Mouse (Mus musculus) layer of hippocampus, postnatal 25 days (tissue): Measurements from ENCODE around the gene Tdrd6. TPM values are rescaled to one million over a fixed set of nuclear protein-coding genes. Genes with fewer than 3 reads are reported as not detected.

ENCODE experiments used
- DNase-seq, 2 experiments: peaks; one replicate each; pipeline ENCODE4 v3.0.0; 2022; ENCODE audit warnings: mixed read lengths in 2 of 2, low spot score in 1 of 2; ENCODE audit errors: extremely low spot score in 1 of 2
- total RNA-seq, 2 experiments: library from RNA; stranded (reverse); gene quantifications; 2 replicates each; pipeline ENCODE4 v1.2.3; 2021

Tdrd6 gene
- total RNA-seq, result under 1 TPM; 0.20 to 0.33 TPM

- DNase-seq, result no peak
Observed at GRCm38 (mm10) chr17:43629496-43630426, at the start of gene Tdrd6. Tdrd6 (minus strand) TSS chr17:43630299.

DNA sequence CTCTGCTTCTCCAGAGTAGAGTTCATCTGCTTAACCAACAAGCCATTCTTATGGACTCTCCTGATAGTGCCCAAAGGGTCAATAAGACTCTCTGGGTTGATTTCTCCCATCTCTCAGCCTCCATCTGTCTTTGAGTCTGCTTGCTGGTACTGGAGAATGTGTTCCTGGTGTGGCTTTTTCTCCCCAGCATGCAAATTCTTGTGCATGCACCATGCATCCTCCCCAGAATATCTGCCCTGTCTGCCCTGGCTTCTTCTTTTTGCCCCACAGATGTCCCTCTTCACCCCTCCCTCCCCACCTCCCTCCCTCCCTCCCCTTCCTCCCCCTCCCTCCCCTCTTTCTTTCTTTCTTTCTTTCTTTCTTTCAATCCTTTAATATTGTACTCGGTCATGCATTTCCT is 47.2 kb upstream of the Tdrd6 start:
- no peak for DNase-seq

DNA sequence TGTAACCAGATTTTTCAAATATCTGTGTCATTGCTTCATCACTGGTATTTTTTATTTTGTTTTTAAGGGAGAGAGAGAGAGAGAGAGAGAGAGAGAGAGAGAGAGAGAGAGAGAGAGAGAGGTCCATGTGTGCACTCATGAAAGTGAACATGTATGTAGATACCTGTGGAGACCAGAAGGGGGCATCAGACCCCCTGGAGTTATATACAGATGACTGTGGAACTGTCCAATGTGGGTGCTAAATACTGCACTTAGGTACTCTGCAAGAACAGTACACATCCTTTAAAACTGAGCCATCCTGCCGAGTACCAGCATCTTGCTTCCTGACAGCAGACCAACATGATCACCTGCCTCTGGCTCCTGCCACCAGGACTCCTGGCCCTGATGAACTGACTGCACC is 46.1 kb upstream of the Tdrd6 start:
- no peak for DNase-seq

DNA sequence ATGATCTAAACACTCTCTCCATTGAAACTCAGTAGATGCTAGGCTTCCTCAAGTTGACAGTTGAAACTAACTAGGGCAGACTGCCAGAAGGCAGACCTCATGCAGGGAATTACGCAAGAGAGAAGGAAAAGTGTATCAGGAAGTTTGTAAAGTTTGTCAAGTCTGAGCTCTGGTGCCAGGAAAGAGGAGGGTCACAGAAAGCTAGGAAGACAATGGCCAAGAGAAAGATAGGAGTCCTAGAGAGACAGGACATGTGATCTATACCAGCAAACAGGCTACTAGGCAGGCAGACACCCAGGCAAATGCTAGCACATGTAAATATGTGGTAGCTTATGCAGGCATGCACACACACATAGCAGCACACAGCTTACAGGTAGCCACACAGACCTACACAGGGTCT is 45.1 kb upstream of the Tdrd6 start:
- no peak for DNase-seq

GRCm38 (mm10) chr17:43671907-43672306 is 41.8 kb upstream of the Tdrd6 start:
- no peak for DNase-seq

- DNase-seq, result no peak
Observed at GRCm38 (mm10) chr17:43669145-43669695, 39.1 kb upstream of the Tdrd6 start.

- DNase-seq, result no peak
Observed at GRCm38 (mm10) chr17:43667290-43667843, 37.3 kb upstream of the Tdrd6 start, which contains the start of gene Cyp39a1. Cyp39a1 (plus strand) TSS chr17:43667425.

DNA sequence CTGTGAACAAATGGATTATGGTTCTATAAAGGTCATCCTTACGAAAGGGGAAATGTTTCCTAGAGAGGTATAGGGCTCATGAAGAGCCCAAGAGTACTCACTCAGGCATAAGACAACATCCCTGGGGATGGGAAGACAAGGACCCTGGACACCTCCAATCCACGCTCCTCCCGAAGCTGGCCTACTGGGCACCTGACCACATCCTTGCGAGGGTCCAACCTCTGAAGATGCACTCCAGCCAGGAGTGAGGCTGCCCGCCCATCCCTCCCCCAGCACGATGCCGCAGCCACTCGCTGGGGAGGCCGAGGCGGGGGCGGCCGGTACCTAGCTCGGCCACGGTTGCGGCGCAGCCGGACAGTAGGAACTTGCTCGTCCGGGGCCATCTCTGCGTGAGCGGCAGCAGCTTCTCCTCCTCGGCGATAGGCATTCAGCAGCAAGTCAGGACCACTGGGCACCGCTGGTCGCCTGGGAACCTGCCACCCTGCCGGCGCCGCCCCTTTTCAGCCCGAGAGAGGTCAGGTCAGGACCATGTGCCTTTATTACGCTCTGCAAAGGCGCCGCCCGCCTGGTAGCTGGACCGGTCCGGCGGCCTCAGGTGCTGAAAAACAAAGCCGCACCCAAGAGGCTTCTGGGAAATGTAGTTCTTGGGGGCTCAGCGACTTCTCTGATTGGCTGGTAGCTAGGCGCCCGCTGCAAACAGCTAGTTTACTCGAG is 36.6 kb upstream of the Tdrd6 start, which contains the start of gene Slc25a27:
TSS of gene Slc25a27 (minus strand) at position 639 of the 714 bp plus-strand sequence.
- peak; percentile 70 to 74 for DNase-seq

DNA sequence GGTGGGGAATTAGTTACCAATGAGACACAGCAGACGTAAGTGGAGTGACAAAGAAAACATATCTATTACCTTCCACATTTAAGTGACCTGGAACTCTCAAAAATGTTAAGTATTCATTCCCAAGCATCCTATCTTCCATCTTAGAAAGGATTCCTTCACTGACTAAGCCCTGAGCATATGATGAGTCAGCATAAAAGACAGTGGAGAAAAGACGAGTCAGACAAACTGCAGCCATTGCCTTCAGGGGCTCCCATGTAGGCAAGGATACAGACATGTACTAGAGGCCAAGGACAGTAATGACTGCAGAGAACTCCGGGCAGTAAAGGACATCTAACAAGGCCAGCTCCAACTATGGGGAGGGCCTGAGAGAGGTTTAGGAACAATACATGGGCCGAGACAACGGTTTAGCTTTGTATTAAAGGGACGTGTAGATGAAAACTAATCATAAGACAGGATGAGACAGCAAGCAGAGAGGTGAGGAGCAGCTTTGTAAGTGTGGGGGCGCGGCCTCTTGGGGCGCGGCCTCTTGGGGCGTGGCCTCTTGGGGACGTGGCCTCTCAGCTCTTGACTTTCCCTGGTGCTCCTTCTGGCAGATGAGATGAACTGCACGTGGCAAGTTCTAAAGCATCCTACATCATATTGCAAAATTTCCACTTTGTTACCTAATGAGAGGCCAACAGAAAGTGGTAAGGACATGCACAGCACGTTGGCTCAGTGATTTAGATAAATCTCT is 21.4 kb upstream of the Tdrd6 start:
- DNase-seq, result no peak

- DNase-seq, result peak in 1 of 2 experiments; percentile 24
Observed at GRCm38 (mm10) chr17:43649641-43650436, 19.7 kb upstream of the Tdrd6 start.

DNA sequence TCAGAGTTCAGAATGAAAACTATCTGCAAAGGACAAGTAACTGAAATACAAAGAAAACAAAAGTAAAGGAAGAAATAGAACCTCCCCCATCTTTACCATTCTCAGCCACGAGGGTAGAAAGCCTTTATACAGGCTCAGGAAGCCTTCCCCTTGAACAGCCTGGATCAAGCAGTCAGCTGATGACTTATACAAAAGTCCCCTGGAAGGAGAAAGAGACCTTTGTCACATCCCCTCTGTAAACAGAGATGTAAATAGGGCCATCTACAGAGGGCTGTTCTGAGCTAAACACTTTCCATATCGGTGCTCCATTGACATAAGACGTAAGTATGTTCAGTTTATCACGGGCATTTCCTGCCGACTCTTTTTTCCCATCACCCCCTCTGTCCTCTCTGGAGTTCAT is 16.8 kb upstream of the Tdrd6 start:
- no peak for DNase-seq

DNA sequence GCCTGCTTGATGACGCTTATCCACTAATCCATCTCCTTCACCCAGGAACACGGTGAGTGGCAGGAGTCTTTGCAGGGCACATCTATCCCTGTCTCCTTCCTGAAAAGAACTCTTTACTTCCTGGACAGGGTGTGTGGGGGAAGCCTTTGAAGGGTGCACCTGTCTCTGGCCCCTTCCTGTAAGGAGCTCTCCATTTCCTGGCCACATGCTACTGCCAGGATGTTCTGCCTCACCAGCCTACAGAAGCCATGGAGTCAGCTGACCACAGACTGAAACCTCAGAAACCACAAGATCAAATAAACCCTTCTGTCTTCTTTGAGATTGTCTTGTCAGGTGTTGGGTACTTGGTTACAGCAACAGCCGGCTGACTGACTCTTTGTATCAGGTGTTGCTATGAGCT is 15.0 kb upstream of the Tdrd6 start:
- DNase-seq, result no peak

GRCm38 (mm10) chr17:43644375-43644774 is 14.3 kb upstream of the Tdrd6 start:
- DNase-seq, result no peak

- no peak for DNase-seq
Observed at GRCm38 (mm10) chr17:43643191-43643590, 13.1 kb upstream of the Tdrd6 start.

DNA sequence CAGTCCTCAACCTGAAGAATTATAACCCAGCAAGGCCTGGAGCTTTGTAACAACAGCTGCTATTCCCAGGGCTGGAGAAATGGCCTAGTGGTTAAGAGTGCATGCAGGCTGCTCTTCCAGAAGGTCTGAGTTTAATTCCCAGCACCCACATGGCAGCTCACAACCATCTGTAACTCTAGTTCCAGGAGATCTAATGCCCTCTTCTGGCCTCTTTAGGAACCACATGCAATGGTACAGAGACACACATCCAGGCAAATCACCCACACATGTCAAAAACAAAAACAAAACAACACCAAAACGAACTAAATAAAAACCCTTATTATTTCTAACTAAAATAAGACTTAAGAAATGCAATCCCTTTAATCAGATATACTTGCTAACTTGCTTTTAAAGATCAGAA is 10.7 kb upstream of the Tdrd6 start:
- DNase-seq, result no peak

GRCm38 (mm10) chr17:43637146-43637545 is 7.0 kb upstream of the Tdrd6 start:
- no peak for DNase-seq

DNA sequence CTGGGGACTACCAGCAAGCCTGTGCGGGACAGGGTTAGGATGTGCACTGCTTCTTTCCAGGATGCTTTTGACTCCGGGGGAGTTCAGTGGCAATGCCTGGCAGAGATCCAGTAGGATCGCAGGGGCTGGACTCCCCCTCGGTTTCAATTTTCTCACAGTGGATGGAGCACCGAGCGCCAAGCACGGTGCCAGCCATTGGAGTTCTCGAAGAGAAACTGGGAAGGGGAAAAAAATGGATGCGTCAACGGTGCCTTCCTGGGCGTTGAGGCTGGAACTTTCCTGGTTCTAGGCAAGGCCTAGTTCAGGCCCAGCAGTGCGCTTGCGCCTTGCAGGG is 295 bp upstream of the Tdrd6 start:
- DNase-seq, result no peak

DNA sequence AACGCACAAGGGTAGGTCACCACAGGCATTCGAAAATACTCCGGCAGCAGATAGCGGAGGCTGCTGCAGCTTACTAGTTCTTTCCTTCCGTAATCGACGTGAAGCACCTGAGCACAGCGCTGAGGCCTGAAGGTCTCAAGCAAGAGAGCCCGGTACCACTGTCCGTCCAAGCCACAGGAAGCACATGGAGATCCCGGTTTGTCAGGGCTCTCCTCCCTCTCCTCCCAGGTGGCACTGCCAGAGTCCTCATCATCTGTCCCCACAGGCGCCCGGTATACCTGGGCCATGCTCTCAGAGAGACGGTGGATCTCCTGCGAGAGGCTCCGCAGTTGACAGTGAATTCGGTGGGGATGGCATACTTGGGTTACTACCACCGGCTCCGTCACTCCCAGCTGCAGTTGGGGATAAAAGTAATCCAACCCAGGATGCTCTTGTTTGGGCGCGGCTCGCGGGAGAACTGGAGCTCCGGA is 1.0 kb downstream of the Tdrd6 start:
- no peak for DNase-seq

DNA sequence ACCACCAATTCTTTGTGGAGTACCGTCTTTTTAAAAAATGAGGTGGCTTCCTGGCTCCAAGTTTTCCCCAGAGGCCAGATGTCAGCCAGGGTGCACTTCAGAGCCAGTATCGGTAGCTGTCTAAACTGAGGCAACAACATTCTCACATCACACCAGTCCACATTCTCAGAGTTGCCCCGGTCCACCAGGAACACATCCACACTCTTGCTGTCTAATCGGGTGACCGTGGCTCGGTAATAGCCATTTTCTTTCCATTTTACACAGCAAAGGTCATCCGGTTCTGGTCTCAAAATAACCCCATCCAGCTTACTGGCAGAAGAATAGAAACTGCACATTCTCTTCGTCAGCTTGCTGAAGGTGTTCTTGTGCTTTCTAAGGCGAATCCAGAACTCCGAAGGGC is 1.9 kb downstream of the Tdrd6 start:
- DNase-seq, result no peak
